Mouse (Mus musculus) kidney, postnatal 14 days (tissue): ENCODE results near the gene Ksr1.

Experiments used
- DNase-seq: peaks from one replicate; pipeline ENCODE4 v3.0.0; 2022; ENCODE audit warnings: mixed read lengths

Gene Ksr1

GRCm38 (mm10) chr11:78973381-78974150 lies 172.6 kb downstream of the Ksr1 start:
- DNase-seq, result peak; percentile 50

- DNase-seq, result no peak
Observed at GRCm38 (mm10) chr11:78972811-78973351, 173.3 kb downstream of the Ksr1 start.

DNA sequence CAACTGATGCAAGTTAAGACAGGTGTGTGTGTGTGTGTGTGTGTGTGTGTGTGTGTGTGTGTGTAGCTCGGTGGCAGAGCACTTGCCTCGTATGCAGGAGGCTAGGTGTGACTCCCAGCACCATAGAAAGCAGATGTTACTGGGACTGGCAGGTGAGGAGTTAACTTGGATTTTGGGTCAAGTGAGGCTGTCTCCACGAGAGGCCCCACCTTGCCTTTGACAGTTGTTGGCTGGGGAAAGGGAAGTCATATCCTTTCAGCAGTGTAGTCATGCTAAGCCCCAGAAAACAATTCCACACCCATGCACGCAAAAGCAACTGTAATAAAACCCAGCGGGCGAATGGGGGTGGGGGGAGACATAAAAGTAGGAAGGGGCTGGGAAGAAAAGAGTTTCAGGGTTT lies 173.9 kb downstream of the Ksr1 start:
- no peak for DNase-seq

- DNase-seq, result no peak
Observed at GRCm38 (mm10) chr11:78971746-78972145, 174.5 kb downstream of the Ksr1 start.

DNA sequence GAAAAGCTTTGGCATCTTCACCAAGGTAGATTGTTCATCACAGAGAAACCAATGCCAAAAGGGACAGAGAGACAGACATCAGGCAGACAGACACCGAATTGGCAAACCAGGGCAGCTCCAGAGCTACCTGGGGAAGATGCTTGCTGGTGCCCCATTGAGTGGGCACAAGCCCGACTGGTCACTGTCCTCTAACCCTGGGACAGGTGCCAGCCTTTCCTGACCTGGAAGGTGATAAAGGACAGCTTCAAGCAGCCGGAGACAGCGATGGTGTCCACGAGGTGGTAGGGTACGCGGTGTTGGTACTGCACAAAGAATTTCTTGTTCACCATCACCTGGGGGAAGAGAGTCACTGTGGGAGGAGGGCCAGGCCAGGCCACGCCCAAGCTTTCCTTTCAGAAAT lies 175.1 kb downstream of the Ksr1 start:
- no peak for DNase-seq

GRCm38 (mm10) chr11:78968121-78968520 lies 178.1 kb downstream of the Ksr1 start:
- DNase-seq, result no peak

GRCm38 (mm10) chr11:78967371-78967770 lies 178.8 kb downstream of the Ksr1 start:
- DNase-seq, result peak; percentile 44
